Mouse (Mus musculus) bone marrow, adult 2 months (tissue): Measurements from ENCODE around the gene Skap2.

Source experiments
- CTCF ChIP-seq: fragments of 200-500 bp; IDR thresholded peaks from 2 replicates; pipeline ENCODE4 v1.5.1; 2011; ENCODE audit warnings: low read length, control low read depth; ENCODE audit not compliant: control insufficient read depth, insufficient read depth
- POLR2A ChIP-seq: fragments of 200-500 bp; IDR thresholded peaks from 2 replicates; pipeline ENCODE4 v1.6.1; 2011; ENCODE audit warnings: low read depth, mild to moderate bottlenecking, control low read depth, low read length, borderline replicate concordance; ENCODE audit not compliant: control insufficient read depth

DNA sequence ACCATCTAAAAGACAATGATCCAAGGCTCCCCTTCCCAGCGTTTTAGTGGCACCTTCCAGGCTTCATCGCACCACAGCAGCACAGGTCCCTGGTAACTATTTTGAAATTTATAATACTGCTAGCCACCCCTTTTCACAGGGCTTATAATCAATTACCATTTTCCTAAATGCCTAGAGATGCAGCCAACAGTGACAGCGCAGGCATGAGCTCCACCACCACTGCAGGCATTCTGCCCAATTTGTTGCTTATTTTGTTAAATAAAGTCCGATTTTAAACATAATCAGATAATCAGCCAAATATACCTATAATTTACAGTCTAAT is 13.2 kb downstream of the Skap2 start:
- TF ChIP-seq CTCF (no peak), POLR2A (no peak)
